Mouse (Mus musculus): Measurements from ENCODE around the gene Hoxd4. TPM values are rescaled to one million over a fixed set of nuclear protein-coding genes. Genes with fewer than 3 reads are reported as not detected.

Gene Hoxd4
- polyA plus RNA-seq, 1 experiment from 2014 or later = 11.2 TPM

DNA sequence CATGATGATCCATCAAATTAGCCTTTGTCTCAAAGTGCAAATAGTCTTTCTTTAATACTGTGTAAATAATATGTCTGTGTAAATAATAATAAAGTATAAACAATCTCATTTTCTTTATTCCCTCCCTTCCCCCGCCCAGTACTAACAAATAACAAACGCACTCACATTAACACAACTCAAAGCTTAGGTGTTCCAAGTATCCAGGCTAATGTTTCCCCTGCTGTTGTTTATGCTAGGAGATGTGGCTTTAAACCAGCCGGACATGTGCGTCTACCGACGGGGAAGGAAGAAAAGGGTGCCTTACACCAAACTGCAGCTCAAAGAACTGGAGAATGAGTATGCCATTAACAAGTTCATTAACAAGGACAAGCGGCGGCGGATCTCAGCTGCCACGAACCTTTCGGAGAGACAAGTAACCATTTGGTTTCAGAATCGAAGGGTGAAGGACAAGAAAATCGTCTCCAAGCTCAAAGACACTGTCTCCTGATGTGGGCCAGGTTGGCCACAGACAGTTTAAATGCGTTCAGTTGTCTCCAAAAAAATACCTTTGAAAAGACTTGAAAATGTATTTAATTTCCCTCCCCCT, 42.0 kb upstream of the Hoxd4 start:
- no peak overlapping the region for H3K9ac ChIP-seq (ENCODE audit: low read length)
- DNase-seq (ENCODE audit: low spot score) = peak; percentile 41
- H3K27ac ChIP-seq (ENCODE audit: low read depth, low read length) = no peak overlapping the region
- H3K4me1 ChIP-seq (ENCODE audit: control insufficient read depth, insufficient read depth, low read length) = 0 out of 2 replicates have a peak, but pooled peaks cover 4% of the 10 kb centered on the region
- 1% methylated on average over 14 of the region's 14 CpGs for WGBS
- no peaks in the 10 kb centered on the region for H3K36me3 ChIP-seq (ENCODE audit: control insufficient read depth, insufficient read depth, low read length)
- H3K4me2 ChIP-seq (ENCODE audit: low read depth) = no peak overlapping the region
- H3K9me3 ChIP-seq (ENCODE audit: control insufficient read depth, low read length) = no peaks in the 10 kb centered on the region
- peaks cover 96% of the 10 kb centered on the region for H3K27me3 ChIP-seq (ENCODE audit: control insufficient read depth, insufficient read depth, low read length)
- ATAC-seq (ENCODE audit: insufficient read depth, low FRiP score, low TSS enrichment) = no peak
- no peak overlapping the region for H3K4me3 ChIP-seq (ENCODE audit: low read depth, low read length)

DNA sequence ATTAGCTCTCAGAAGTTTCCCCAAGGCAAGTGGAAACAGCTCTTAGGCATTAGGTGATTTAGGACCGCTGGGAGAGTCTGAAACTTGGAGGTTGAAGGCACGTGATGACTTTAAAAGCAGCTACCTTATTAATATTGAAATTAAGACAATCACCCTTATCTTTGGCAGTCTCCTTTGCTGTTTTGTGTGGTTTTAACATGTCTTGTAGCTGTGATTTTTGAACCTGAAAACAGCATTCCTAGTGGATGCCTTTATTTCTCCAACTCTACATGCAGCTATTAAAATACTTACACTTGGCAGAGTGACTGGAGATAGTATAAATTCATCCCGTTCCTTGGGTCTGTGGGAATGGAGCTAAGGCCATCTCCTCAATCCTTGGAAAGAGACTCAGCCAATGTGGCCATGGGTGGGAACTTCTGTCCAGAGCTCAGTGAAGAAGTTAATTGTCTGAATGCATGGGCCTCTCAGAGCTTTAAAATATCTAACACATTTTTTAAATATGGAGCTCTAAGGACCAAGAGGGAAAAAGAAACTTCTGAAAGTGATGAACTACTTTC, 41.0 kb upstream of the Hoxd4 start:
- DNase-seq (ENCODE audit: low spot score) = peak; percentile 31
- H3K9me3 ChIP-seq (ENCODE audit: control insufficient read depth, low read length) = no peaks in the 10 kb centered on the region
- no peak overlapping the region for H3K4me3 ChIP-seq (ENCODE audit: low read depth, low read length)
- peaks cover 97% of the 10 kb centered on the region for H3K27me3 ChIP-seq (ENCODE audit: control insufficient read depth, insufficient read depth, low read length)
- no peak overlapping the region for H3K4me2 ChIP-seq (ENCODE audit: low read depth)
- 0 out of 2 replicates have a peak, but pooled peaks cover 6% of the 10 kb centered on the region for H3K4me1 ChIP-seq (ENCODE audit: control insufficient read depth, insufficient read depth, low read length)
- no peak overlapping the region for H3K9ac ChIP-seq (ENCODE audit: low read length)
- no peaks in the 10 kb centered on the region for H3K36me3 ChIP-seq (ENCODE audit: control insufficient read depth, insufficient read depth, low read length)
- 2% methylated on average over 3 of the region's 3 CpGs for WGBS
- H3K27ac ChIP-seq (ENCODE audit: low read depth, low read length) = no peak overlapping the region
- ATAC-seq (ENCODE audit: insufficient read depth, low FRiP score, low TSS enrichment) = no peak

- Histone ChIP-seq H3K9ac (ENCODE audit: low read length) (no peak overlapping the region), H3K4me2 (ENCODE audit: low read depth) (no peak overlapping the region), H3K4me3 (ENCODE audit: low read depth, low read length) (no peak overlapping the region), H3K27me3 (ENCODE audit: control insufficient read depth, insufficient read depth, low read length) (peaks cover 98% of the 10 kb centered on the region), H3K27ac (ENCODE audit: low read depth, low read length) (no peak overlapping the region), H3K4me1 (ENCODE audit: control insufficient read depth, insufficient read depth, low read length) (0 out of 2 replicates have a peak, but pooled peaks cover 6% of the 10 kb centered on the region), H3K9me3 (ENCODE audit: control insufficient read depth, low read length) (no peaks in the 10 kb centered on the region), H3K36me3 (ENCODE audit: control insufficient read depth, insufficient read depth, low read length) (no peaks in the 10 kb centered on the region)
- no peak for ATAC-seq (ENCODE audit: insufficient read depth, low FRiP score, low TSS enrichment)
- DNase-seq (ENCODE audit: low spot score) = no peak
- WGBS = 3% methylated on average over 5 of the region's 5 CpGs
Observed at GRCm38 (mm10) chr2:74671847-74672246, 39.9 kb upstream of the Hoxd4 start.

- peak overlapping the region; percentile 44 for H3K4me2 ChIP-seq (ENCODE audit: low read depth)
- H3K4me3 ChIP-seq (ENCODE audit: low read depth, low read length) = peak overlapping the region; percentile 19; the same call in 1 of the 2 replicates
- peaks cover 98% of the 10 kb centered on the region for H3K27me3 ChIP-seq (ENCODE audit: control insufficient read depth, insufficient read depth, low read length)
- DNase-seq (ENCODE audit: low spot score) = peak; percentile 88
- ATAC-seq (ENCODE audit: insufficient read depth, low FRiP score, low TSS enrichment) = no peak
- H3K4me1 ChIP-seq (ENCODE audit: control insufficient read depth, insufficient read depth, low read length) = 0 out of 2 replicates have a peak, but pooled peaks cover 6% of the 10 kb centered on the region
- H3K9ac ChIP-seq (ENCODE audit: low read length) = no peak overlapping the region
- H3K9me3 ChIP-seq (ENCODE audit: control insufficient read depth, low read length) = no peaks in the 10 kb centered on the region
- under 1% methylated on average over 39 of the region's 40 CpGs for WGBS
- H3K36me3 ChIP-seq (ENCODE audit: control insufficient read depth, insufficient read depth, low read length) = no peaks in the 10 kb centered on the region
- H3K27ac ChIP-seq (ENCODE audit: low read depth, low read length) = no peak overlapping the region
Observed at GRCm38 (mm10) chr2:74672481-74673362, 39.0 kb upstream of the Hoxd4 start.

DNA sequence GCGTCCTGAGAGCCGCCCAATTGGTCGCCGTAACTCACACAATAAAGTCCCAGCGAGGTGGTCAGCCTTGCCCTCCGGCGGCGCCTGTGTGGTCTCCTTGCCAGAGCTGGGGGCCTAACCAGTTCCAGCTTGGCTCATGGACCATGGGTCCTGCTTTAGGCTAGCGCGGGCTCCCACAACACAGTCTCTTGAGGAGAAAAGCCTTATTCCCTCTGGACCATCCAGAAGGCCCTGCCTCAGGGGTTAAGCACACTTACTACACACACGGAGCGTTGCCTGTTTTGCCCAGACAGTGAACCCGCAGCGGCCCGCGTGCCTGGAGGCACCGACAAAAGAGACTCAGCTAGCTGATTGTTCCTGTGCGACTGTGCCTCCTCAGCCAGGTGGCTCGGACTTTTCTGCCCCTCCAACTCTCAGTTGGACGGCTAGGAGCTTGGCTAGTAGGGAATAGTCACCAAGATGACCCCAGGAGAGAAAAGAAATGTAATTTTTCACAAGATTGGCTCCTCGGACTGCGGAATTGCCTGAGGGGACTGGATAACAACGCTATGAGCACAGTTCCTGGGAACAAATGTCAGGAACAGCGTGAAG, 37.8 kb upstream of the Hoxd4 start:
- WGBS = 1% methylated on average over 24 of the region's 24 CpGs
- no peak for ATAC-seq (ENCODE audit: insufficient read depth, low FRiP score, low TSS enrichment)
- DNase-seq (ENCODE audit: low spot score) = no peak

GRCm38 (mm10) chr2:74674881-74675665, 36.7 kb upstream of the Hoxd4 start, which contains the start of gene Hoxd12:
Gene Hoxd12, plus strand, starts transcription at chr2:74675013.
- ATAC-seq (ENCODE audit: insufficient read depth, low FRiP score, low TSS enrichment) (no peak), DNase-seq (ENCODE audit: low spot score) (peak; percentile 38)
- 1% methylated on average over 47 of the region's 47 CpGs for WGBS
- Histone ChIP-seq H3K36me3 (ENCODE audit: control insufficient read depth, insufficient read depth, low read length) (no peaks in the 10 kb centered on the region), H3K4me2 (ENCODE audit: low read depth) (peak within 1 kb of the TSS; percentile 13), H3K9ac (ENCODE audit: low read length) (no peak within 1 kb of the TSS), H3K9me3 (ENCODE audit: control insufficient read depth, low read length) (no peaks in the 10 kb centered on the region), H3K27me3 (ENCODE audit: control insufficient read depth, insufficient read depth, low read length) (peaks cover 98% of the 10 kb centered on the region), H3K4me3 (ENCODE audit: low read depth, low read length) (peak within 1 kb of the TSS; percentile 15), H3K27ac (ENCODE audit: low read depth, low read length) (no peak within 1 kb of the TSS), H3K4me1 (ENCODE audit: control insufficient read depth, insufficient read depth, low read length) (0 out of 2 replicates have a peak, but pooled peaks cover 6% of the 10 kb centered on the region)

More for the DNA sequence above, 37.8 kb upstream of the Hoxd4 start:
- H3K36me3 ChIP-seq (ENCODE audit: control insufficient read depth, insufficient read depth, low read length) = no peaks in the 10 kb centered on the region
- no peak overlapping the region for H3K27ac ChIP-seq (ENCODE audit: low read depth, low read length)
- no peak overlapping the region for H3K4me2 ChIP-seq (ENCODE audit: low read depth)
- peaks cover 98% of the 10 kb centered on the region for H3K27me3 ChIP-seq (ENCODE audit: control insufficient read depth, insufficient read depth, low read length)
- H3K9ac ChIP-seq (ENCODE audit: low read length) = no peak overlapping the region
- H3K9me3 ChIP-seq (ENCODE audit: control insufficient read depth, low read length) = no peaks in the 10 kb centered on the region
- H3K4me1 ChIP-seq (ENCODE audit: control insufficient read depth, insufficient read depth, low read length) = 0 out of 2 replicates have a peak, but pooled peaks cover 6% of the 10 kb centered on the region
- H3K4me3 ChIP-seq (ENCODE audit: low read depth, low read length) = no peak overlapping the region

DNA sequence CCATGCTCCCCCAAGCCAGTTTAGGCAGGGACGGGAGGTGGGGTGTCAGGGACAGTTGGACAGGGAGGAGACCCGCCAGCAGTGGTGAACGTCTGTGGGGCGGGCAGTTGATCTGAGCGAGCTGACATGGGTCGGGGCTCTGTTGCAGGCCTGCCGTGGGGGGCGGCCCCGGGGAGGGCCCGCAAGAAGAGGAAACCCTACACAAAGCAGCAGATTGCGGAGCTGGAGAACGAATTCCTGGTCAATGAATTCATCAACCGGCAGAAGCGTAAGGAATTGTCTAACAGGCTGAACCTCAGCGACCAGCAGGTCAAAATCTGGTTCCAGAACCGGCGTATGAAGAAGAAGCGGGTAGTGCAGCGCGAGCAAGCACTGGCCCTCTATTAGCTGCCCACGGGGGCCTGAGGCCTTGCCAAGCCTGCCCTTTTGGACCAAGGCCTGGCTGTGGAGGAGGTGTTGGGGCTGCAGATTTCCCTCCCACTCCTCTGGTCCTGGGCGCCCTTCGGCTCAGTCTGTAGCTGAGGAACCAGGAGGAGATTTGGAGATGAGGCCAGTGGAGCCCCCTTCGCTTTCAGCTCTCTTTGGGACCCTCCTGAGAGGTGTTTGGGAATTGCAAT, 36.0 kb upstream of the Hoxd4 start:
- peak overlapping the region; percentile 13 for H3K4me2 ChIP-seq (ENCODE audit: low read depth)
- peak; percentile 28 for DNase-seq (ENCODE audit: low spot score)
- 3% methylated on average over 24 of the region's 24 CpGs for WGBS

More for the DNA sequence above, 36.0 kb upstream of the Hoxd4 start:
- Histone ChIP-seq H3K4me3 (ENCODE audit: low read depth, low read length) (peak overlapping the region; percentile 15), H3K27me3 (ENCODE audit: control insufficient read depth, insufficient read depth, low read length) (peaks cover 100% of the 10 kb centered on the region), H3K27ac (ENCODE audit: low read depth, low read length) (no peak overlapping the region), H3K9ac (ENCODE audit: low read length) (no peak overlapping the region), H3K36me3 (ENCODE audit: control insufficient read depth, insufficient read depth, low read length) (no peaks in the 10 kb centered on the region), H3K9me3 (ENCODE audit: control insufficient read depth, low read length) (no peaks in the 10 kb centered on the region), H3K4me1 (ENCODE audit: control insufficient read depth, insufficient read depth, low read length) (0 out of 2 replicates have a peak, but pooled peaks cover 6% of the 10 kb centered on the region)
- no peak for ATAC-seq (ENCODE audit: insufficient read depth, low FRiP score, low TSS enrichment)

Measured in neural tube, embryonic 11.5 days (tissue).